Mouse (Mus musculus): ENCODE results near the gene Txndc2. TPM values are rescaled to one million over a fixed set of nuclear protein-coding genes. Genes with fewer than 3 reads are reported as not detected.
"Not testable (repeated sequence)": the region's sequence is repeated elsewhere in the genome, so short reads cannot be mapped to it uniquely, and the experiment has no call there.

Gene Txndc2
- total and polyA plus RNA-seq, 3 experiments: not detected

DNA sequence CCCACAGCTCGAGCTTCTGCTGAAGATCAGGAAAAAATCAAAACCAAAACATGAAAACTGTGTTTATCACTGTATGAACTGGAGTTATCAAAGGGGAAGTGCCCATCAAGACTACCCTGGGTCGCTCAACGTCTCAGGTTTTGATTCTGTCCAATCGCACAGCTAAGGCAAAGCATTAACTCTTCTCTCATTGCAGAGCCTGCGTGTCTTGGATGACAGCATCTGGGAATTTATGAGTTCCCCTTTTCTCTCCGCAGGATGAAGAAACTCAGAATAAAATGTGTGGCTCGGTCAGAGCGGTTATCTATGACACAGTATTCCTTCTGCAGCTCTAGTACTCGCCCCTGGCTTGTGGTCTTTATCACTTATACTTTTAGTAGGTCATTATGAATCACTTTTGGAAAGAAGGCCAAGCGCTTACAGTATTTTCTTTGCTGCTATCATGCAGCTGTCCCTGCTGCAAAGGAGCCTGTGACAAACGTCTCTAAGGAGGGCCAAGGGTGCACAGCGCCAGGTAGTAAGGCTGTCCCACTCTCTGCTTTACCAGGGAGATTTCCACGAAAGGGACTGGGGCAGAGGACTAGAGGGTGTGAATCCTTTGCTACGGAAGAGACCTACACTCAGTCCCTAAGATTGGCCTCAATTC is 6.1 kb downstream of the Txndc2 start (continued):
- no peak for TF ChIP-seq MEF2A (IDR thresholded peaks at IDR 0.05; ENCODE audit: extremely low read depth, insufficient replicate concordance, low read depth, low read length, poor library complexity, severe bottlenecking)

DNA sequence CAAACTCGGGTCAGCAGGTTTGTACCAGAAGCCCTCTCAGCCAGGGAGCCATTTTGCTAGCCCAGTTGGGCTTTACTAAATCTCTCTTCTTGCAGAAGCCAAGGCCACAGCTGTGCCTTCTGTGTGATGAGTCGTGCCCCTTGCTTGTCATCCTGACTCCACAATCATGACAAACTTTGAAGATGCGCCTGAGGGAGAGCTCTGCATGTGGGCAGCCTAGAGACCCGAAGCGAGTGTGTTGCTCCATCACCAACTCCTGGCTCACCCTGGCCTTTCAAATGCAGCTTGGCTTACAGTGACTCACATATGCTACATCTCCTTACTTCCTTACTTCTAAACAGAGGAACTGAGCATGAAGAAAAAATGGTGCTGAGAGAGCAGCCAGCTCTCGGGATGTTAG is 12.0 kb downstream of the Txndc2 start:
- H3K4me3 ChIP-seq (ENCODE audit: control insufficient read depth in 1 of 2, insufficient read depth in 1 of 2, low read depth in 2 of 2, low read length in 2 of 2): no peak overlapping the region
- no peaks in the 10 kb centered on the region for H3K36me3 ChIP-seq (ENCODE audit: control insufficient read depth in 1 of 2, insufficient read depth in 2 of 2, low read length in 2 of 2)
- no peak overlapping the region for H3K27ac ChIP-seq (ENCODE audit: control insufficient read depth, low read depth, low read length)
- H3K79me2 ChIP-seq (ENCODE audit: control insufficient read depth, insufficient read depth, low read length, poor library complexity): no peaks in the 10 kb centered on the region
- no peak overlapping the region for H3K9ac ChIP-seq (ENCODE audit: control insufficient read depth, low read depth, low read length, poor library complexity, severe bottlenecking)
- no peak for DNase-seq (ENCODE audit: low read depth, low spot score)
- peaks cover 0 to 4% of the 10 kb centered on the region in 2 experiments; a peak in 1 of 4 replicates for H3K27me3 ChIP-seq (ENCODE audit: control insufficient read depth in 1 of 2, insufficient read depth in 2 of 2, low read length in 2 of 2)
- no peaks in the 10 kb centered on the region for H3K9me3 ChIP-seq (replicated peaks; ENCODE audit: insufficient read depth, low read length)
- H3K4me1 ChIP-seq (ENCODE audit: control insufficient read depth in 1 of 2, insufficient read depth in 2 of 2, low read length in 2 of 2): no peaks in the 10 kb centered on the region
- no peak for TF ChIP-seq ZKSCAN1 (IDR thresholded peaks at IDR 0.05; ENCODE audit: low read depth, low read length)
- no peak for TF ChIP-seq ELF1 (IDR thresholded peaks at IDR 0.05; ENCODE audit: low read depth, low read length)
- no peak for TF ChIP-seq CHD2 (IDR thresholded peaks at IDR 0.05; ENCODE audit: low read length)
- TF ChIP-seq MEF2A (IDR thresholded peaks at IDR 0.05; ENCODE audit: extremely low read depth, insufficient replicate concordance, low read depth, low read length, poor library complexity, severe bottlenecking): no peak

GRCm38 (mm10) chr17:65628823-65629532 is 13.0 kb downstream of the Txndc2 start:
- not testable (repeated sequence) for DNase-seq (ENCODE audit: low read depth, low spot score); H3K27ac ChIP-seq (ENCODE audit: control insufficient read depth, low read depth, low read length); H3K27me3 ChIP-seq (ENCODE audit: control insufficient read depth in 1 of 2, insufficient read depth in 2 of 2, low read length in 2 of 2); H3K4me3 ChIP-seq (ENCODE audit: control insufficient read depth in 1 of 2, insufficient read depth in 1 of 2, low read depth in 2 of 2, low read length in 2 of 2); H3K9me3 ChIP-seq (replicated peaks; ENCODE audit: insufficient read depth, low read length); H3K9ac ChIP-seq (ENCODE audit: control insufficient read depth, low read depth, low read length, poor library complexity, severe bottlenecking); H3K36me3 ChIP-seq (ENCODE audit: control insufficient read depth in 1 of 2, insufficient read depth in 2 of 2, low read length in 2 of 2); H3K79me2 ChIP-seq (ENCODE audit: control insufficient read depth, insufficient read depth, low read length, poor library complexity); H3K4me1 ChIP-seq (ENCODE audit: control insufficient read depth in 1 of 2, insufficient read depth in 2 of 2, low read length in 2 of 2)

GRCm38 (mm10) chr17:65626301-65626700 is 15.7 kb downstream of the Txndc2 start:
- no peaks in the 10 kb centered on the region for H3K4me1 ChIP-seq (ENCODE audit: control insufficient read depth in 1 of 2, insufficient read depth in 2 of 2, low read length in 2 of 2)
- H3K4me3 ChIP-seq (ENCODE audit: control insufficient read depth in 1 of 2, insufficient read depth in 1 of 2, low read depth in 2 of 2, low read length in 2 of 2): no peak overlapping the region
- no peak for DNase-seq (ENCODE audit: low read depth, low spot score)
- no peak overlapping the region for H3K27ac ChIP-seq (ENCODE audit: control insufficient read depth, low read depth, low read length)
- H3K79me2 ChIP-seq (ENCODE audit: control insufficient read depth, insufficient read depth, low read length, poor library complexity): no peaks in the 10 kb centered on the region
- no peaks in the 10 kb centered on the region for H3K9me3 ChIP-seq (replicated peaks; ENCODE audit: insufficient read depth, low read length)
- H3K36me3 ChIP-seq (ENCODE audit: control insufficient read depth in 1 of 2, insufficient read depth in 2 of 2, low read length in 2 of 2): no peaks in the 10 kb centered on the region
- TF ChIP-seq UBTF (IDR thresholded peaks at IDR 0.05; ENCODE audit: borderline replicate concordance, insufficient read depth, low read depth, low read length) (no peak), MAFK (IDR thresholded peaks at IDR 0.05; ENCODE audit: borderline replicate concordance, low read depth, low read length) (no peak), MXI1 (IDR thresholded peaks at IDR 0.05; ENCODE audit: low read depth, low read length) (no peak), MYB (IDR thresholded peaks at IDR 0.05; ENCODE audit: low read depth, low read length) (no peak), NELFE (IDR thresholded peaks at IDR 0.05; ENCODE audit: low read depth, low read length) (no peak), ZNF384 (IDR thresholded peaks at IDR 0.05; ENCODE audit: low read depth, low read length) (no peak), HCFC1 (IDR thresholded peaks at IDR 0.05; ENCODE audit: low read depth, low read length) (no peak), BHLHE40 (IDR thresholded peaks at IDR 0.05; ENCODE audit: borderline replicate concordance, low read depth, low read length) (no peak), E2F4 (IDR thresholded peaks at IDR 0.05; ENCODE audit: borderline replicate concordance, low read depth, low read length) (no peak), MEF2A (IDR thresholded peaks at IDR 0.05; ENCODE audit: extremely low read depth, insufficient replicate concordance, low read depth, low read length, poor library complexity, severe bottlenecking) (no peak), CTCF (IDR thresholded peaks at IDR 0.05 in 2 of 3, conservative IDR thresholded peaks at IDR 0.05 in 1 of 3; ENCODE audit: control insufficient read depth in 1 of 3, insufficient read depth in 1 of 3, low read depth in 2 of 3, low read length in 3 of 3, poor library complexity in 1 of 3, severe bottlenecking in 1 of 3) (no peak), MAX (IDR thresholded peaks at IDR 0.05; ENCODE audit: low read length) (no peak)
- H3K27me3 ChIP-seq (ENCODE audit: control insufficient read depth in 1 of 2, insufficient read depth in 2 of 2, low read length in 2 of 2): no peaks in the 10 kb centered on the region
- H3K9ac ChIP-seq (ENCODE audit: control insufficient read depth, low read depth, low read length, poor library complexity, severe bottlenecking): no peak overlapping the region
